Mouse (Mus musculus): ENCODE results near the gene Rock2.

Gene Rock2

DNA sequence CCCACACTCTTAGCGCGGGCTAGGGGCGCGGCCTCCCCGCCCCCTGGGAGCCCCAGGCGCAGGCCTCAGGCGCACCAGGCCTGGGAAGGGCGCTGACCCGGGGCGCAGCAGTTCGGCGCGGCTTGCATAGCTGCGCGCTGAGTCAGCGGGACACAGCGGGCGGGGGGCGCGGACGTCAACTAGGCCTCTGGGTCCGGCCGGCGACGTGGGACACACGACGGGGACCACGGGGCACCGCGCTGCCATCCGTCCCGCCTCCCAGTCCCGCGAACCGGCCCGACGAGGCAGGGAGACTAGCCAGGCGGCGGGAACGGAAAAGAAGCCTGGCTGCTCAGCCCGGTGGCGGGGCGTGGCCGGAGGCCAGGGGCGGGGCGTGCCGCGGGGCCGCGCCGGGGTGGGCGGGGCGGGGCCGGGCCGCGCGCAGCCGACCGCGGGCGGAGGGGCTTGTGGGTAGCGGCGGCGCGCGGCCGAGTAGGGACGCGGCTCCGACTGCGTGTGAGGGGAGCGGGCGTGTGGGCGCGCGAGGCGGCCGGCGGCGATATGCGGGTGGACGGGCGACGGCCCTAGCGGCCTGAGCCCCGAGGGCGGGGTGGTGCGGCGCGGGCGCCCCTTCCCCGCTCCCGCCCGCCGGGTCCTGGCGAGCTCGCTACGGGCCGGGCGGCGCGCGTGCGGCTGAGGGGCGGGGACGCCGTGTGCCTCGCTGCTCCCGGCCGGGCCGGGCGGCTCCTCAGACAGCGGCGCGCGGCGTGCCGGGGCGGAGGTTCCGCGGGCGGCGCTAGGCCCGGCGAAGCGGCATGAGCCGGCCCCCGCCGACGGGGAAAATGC lies at the start of gene Rock2:
Rock2 (plus strand) TSS at position 500 of the 825 bp plus-strand sequence.
- DNase-seq (ENCODE audit: low spot score): peak; percentile 82

DNA sequence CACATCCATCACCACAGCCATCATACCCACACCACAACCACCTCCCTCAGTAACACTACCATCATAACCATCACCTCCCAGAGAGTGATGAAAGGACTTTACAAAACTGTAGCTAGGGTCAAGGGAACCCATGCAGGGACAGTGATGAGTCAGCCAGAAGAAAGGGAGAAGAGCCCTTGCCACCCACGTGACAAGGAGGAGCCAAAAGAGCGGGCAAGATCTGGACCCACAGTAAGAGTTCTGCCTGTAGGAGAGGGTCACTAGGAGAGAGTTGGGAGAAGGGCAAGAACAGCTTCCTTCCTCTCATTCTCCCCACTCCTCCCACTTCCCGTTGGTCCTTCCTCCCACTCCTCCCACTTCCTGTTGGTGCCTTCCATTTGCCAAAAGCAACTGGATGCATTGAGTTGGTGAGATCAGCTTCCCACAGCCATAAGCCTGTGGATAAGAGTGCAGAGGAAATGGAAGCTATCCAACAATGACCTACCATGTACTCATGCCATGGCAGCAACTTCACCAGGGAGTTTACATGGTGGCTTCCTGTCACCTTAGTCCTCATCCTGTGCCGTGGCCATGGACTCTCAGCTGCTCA lies 47.4 kb upstream of the Rock2 start:
- DNase-seq (ENCODE audit: low spot score): no peak

DNA sequence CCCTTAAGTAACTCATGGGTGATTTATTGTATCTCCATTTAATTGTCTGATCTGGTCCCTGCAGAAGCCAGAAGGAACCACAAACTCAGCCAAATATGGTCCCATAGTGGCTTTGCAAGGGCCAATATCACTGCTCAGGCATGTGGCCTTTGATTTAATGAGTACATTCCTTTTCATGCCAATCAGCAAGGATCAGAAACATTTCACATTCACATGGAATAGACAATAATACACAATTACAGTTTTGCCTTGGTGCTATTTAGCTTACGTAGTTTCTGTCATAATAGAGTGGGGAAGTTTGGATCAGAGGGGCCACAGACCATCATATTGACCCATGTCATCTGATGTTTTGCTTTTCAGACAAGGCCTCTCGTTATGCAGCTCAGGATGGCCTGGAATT lies 46.2 kb upstream of the Rock2 start:
- no peak for DNase-seq (ENCODE audit: low spot score)

DNA sequence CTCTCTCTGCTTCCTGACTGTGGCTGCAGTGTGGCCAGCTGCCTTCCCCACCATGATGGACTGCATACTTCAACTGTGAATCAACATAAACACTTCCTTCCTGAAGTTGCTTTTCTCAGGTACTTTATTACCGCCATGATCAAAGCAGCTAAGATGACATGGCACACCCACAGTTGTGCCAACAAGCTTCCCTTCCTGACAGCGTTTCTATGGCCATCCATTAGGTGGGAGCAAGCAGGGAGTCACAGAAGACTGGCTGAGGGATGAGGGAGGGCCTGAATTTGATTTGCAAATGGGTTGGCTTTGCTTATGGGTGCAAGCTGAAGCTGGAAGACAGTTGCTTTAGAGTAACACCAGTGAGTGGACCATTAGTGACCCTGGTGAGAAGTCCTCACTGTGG lies 44.9 kb upstream of the Rock2 start:
- no peak for DNase-seq (ENCODE audit: low spot score)

DNA sequence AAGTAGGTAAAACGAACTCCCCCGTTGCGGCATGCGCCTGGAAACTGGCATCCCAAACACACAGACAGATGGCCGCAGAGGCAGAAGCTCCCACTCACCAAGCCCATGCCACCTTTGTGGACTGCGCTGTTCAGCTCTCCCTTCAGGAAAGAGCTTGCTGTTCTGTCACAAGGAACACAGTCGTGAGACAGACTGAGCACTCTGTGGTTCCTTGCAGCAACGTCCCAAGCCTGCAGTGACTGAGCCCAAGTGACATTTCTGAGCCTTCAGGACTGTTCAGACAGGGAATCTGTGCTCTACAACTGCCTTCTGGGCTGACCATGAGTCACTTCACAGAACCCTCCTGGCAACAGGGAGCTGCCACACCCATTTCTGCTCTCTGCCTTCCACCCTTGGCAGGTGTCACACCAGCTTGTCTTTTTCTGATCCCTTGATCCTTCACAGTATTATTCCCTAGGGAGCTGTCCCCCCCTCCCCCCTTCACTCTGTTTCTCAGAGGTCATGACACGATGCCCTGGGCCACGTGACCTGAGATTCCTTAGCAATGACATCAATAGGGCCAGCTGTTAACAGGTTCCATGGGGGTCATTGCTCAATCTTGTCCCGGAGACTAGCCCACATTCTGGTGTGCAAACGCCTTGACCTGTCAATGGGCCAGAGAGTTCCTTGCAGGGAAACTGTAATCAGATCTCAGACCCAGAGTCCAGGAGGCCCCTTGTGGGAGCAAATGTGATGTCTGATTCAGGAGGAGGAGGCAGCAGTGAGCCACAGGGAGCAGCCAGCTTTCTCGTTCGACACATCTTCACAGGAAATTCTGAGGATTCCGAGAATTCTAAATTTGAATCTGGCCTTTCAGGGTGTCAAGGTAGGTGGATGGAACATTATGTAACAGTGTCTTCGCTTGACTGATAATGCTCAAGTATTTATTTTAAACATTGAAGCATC lies 44.0 kb upstream of the Rock2 start:
- DNase-seq (ENCODE audit: low spot score): no peak

DNA sequence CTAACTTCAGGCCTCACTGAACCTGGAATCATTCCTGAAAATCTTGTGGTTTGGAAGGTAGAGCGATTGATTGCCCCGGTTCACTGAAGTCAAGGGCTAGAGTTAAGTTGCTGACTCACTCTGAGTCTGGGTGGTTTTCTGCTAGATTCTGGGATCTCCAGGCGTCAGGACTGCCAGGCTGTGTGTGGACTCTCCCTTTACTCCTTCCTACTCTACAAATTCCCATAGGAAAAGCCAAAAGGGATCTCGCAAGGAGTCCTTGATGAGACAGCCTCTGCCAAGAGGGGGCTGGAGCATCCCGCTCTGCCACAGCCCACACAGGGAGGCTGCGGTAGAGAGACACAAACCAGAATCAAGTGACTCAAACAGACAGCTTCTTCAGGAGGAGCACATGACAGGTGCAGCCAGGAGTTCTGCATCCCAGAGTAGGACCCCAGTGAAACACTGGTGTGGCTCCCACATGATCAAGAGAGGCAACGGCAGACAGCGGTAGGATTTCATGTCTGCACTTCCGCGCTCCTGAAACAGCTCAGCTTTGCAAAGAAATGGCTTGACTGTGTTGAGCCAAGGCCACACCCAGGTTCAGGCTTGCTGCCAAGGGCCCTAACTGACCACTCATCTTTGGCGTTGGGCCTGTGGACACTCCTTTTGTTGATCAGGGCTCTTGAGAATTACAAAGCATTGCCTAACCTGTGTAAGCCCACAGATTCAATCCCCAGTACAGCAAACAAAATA lies 41.1 kb upstream of the Rock2 start:
- DNase-seq (ENCODE audit: low spot score): peak; percentile 57

DNA sequence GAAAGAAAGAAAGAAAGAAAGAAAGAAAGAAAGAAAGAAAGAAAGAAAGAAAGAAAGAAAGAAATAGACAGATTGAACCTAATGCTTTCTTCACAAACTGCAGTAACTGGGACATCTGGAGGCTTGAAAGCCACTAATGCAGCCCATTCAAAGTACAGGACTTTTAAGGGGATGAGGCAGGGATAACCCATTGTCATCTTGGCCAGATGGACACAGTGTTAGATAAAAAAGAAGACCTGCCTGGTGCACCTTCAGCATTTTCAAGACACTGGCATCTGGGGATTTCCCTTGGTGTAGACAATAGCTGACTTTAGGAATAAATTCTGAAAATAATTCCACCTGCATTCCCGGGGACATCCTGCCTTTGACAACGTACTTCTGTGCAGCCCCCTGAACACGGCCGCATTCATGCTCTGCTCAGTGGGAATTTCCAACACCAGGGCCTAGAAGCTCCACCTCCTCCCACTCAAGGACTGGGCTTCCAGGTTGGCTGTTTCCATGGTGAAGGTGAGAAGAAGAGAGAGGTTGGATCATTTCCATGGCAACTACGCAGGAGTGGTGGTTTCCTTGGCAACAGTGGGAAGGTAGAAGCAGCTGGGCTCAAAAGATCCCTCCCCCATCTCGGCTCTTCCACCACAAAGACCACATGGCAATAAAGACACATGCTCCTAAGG lies 38.9 kb upstream of the Rock2 start:
- no peak for DNase-seq (ENCODE audit: low spot score)

DNA sequence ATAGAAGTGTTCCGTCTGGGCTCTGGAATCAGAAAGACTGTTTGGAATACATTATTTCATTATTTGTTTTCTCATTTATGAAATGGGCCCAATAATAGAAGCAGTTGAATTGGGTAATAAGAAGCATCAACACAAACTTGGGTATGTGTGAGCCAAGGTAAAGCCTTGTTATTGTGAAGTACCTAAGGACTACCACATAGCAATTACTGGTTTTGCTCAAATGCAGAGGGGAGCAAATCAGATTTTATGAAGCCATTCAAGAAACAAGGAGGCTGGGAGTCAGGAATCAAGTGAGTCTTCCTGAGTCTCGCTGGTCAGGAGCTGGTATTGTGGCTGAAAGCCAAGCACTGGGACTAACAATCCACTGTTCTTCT lies 38.4 kb upstream of the Rock2 start:
- DNase-seq (ENCODE audit: low spot score): no peak

DNA sequence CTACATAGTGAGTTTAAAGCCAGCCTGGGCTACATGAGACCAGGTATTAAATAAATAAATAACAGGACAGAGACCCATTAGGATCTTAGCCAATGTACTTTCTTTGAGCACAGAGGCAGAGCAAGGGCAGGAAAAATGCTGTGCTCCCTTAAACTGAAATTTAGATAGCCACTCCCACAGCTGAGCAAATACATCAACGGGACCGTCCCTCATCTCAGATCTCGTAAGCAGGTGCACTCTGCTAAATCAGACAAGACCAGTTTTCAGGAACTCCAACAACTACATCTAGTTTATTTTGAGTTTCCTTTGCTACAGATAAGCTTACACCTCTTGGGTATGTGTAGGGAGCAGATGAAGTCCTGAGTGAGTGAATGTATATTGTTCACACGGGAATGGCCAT lies 36.6 kb upstream of the Rock2 start:
- no peak for DNase-seq (ENCODE audit: low spot score)

DNA sequence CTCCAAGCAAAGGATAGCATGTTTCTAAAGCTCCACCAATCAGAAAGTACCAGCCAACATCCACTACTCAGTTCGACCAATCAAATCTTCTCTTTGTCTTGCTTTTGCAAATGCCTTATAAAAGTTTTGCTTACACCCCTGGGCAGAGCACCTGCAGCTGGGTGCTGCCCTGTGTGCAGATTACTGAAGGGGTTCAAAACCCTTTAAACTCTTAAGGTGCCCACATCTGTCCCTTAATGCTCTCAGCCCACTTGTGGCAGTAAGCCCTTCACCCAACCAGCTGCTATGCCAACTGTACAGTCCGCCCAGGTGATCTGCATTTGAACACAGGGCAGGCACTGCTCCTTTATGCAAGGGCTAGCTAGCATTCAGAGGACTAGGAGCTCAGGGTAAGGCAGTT lies 34.9 kb upstream of the Rock2 start:
- DNase-seq (ENCODE audit: low spot score): no peak

DNA sequence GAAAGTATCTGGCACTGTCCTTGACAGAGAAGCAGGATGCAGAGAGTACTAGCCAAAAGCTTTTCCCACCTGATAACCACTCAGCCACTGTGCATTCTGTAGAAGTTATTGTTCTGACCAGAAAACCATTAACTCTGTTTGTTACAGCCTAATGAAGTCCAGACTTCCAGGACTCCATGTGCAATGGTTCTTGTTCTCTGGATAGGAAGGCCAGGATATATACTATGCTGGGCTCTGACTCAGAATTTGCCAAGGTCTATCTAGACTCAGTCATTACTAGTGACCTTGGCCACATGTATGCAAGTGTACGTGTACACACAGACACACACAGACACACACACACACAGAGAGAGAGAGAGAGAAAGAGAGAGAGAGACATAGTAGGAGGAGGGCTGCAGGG lies 34.2 kb upstream of the Rock2 start:
- DNase-seq (ENCODE audit: low spot score): no peak

DNA sequence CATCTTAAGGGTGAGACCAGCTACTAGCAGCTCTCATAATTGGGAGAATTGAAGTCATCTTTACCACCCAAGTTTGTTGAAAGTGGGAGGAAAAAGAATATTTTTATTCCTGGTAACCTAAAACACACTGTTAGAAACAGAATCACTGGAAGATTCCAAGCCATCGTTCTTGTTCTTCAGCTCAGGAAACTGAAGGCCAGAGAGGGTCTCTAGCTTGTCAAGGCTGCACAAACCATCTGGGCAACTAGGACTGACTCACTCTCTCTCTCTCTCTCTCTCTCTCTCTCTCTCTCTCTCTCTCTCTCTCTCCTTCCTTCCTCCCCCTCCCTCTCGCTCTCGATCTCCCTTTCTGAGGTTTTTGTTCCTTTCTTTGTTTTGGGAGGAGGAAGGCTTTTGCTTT lies 33.7 kb upstream of the Rock2 start:
- no peak for DNase-seq (ENCODE audit: low spot score)

DNA sequence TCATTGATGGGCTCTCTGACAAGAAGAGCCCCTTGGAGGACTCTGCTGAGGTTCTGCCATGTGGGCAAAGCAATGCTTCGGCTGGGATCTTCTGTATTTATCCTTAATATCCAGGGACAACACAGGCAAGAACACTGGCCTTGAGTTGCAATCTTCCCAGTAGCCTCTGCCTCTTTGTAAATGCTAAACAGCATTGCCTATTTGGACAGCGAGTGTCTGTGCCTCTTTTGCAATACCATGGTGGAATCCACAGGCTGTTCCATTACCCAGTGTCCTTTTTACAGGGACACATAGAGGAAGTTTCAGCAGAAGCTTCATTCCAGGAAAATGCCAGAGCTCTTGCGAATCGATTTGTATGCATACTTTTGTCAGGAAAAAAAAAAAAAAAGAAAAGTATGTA lies 30.2 kb upstream of the Rock2 start:
- DNase-seq (ENCODE audit: low spot score): no peak

DNA sequence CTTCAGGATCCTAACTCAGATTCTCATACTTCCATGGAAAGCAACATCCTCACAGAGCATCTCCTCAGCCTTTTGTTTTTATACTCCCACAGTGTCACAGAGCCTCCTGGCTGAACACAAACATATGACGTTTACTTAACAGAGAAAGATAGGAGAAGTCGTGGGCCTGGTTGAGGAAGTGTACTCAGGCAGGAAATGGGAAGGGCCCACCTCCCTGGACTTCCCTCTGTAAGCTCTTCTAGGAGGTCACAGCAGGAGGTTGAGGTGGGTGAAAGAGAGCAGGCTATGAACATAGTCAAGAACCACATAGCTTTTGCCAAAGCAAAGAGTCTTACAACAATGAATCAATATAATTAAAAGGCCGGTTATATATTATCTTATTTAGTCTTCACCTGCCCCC lies 28.8 kb upstream of the Rock2 start:
- DNase-seq (ENCODE audit: low spot score): no peak

DNA sequence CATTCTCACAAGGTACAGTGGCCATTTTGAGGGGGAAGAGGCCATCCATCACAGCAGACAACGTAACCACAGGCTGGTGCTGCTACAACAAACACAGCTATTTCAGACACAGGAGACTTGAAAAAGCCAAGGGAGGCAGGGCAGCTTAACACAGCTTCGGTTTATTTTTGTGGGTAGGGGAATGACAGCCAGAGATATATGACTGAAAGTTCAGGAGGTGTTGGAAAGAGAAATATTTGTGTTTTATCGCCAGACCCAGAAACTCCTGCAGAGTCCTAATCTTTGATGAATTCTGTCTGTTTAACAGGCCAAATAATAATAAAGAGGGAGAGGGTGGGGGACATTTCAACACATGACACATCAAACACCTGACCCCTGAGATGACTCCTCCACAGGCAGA lies 28.2 kb upstream of the Rock2 start:
- DNase-seq (ENCODE audit: low spot score): no peak

DNA sequence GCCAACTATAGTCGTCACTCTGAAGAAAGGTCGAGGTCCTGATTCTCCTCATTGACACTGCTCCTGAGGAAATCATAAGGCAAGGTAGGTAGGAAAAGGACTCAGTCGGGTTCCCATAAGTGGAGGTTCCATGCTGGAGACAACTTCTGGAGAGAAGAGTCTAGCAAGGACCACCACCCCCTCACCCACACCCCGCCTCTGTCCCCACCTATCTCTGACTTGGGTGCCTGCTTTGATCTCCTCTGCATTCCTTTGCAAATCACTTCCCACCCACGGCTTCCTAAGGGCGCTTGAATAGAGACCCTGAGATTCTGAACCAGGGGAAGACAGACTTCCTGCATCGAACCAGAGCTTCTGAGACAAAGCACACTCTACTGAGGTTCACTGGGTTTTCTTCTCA lies 27.4 kb upstream of the Rock2 start:
- no peak for DNase-seq (ENCODE audit: low spot score)

DNA sequence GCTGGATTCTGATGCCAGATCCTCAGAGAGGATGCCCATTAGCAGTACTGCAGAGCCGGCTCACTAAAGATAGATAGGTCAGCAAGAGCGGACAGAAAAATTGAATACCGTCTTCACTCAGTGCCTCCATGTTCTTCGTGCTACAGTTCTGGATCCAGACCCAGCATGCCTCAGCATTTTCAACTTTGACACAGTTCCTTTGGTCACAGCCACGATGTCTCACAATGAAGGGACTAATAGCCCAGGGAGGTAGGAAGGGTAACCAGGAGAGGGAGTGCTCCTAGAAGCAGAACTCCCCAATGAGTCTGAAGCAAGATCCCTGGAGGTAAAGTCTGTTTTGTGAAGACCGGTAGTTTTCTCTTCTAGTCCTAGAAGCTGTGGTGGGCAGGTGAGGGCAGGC lies 26.1 kb upstream of the Rock2 start:
- no peak for DNase-seq (ENCODE audit: low spot score)

DNA sequence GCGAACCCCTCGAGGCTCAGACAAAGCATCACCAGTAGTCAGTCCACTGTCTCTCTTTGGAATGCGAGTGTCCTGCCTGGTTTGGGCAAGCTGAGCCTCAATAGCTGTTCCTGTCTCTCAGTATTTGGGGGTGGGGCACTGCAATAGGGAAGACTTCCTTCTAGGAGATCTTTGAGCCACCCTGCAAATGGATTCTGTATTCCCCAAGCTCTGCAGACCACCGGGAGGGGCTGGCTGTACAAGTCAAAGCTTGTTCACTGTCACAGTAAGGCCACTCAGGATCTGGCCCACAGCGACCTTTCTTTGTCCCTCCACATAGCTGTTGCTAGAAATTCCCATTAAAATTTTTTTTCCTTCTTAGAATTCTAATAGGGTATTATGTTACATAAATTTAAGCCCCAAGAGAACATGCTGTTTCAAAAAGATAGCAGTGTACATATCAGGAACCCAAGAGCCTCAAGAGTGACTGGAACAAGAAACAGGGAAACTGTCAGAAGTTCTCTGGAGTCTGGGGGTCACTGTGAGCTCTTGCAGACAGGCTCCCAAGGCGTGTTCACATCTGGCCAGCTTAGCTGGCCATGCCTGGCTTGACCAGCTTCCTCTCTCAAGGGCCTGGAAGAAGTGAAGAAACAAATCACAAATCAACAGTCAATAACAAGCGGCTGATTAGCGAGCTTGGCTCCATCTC lies 25.5 kb upstream of the Rock2 start:
- no peak for DNase-seq (ENCODE audit: low spot score)

DNA sequence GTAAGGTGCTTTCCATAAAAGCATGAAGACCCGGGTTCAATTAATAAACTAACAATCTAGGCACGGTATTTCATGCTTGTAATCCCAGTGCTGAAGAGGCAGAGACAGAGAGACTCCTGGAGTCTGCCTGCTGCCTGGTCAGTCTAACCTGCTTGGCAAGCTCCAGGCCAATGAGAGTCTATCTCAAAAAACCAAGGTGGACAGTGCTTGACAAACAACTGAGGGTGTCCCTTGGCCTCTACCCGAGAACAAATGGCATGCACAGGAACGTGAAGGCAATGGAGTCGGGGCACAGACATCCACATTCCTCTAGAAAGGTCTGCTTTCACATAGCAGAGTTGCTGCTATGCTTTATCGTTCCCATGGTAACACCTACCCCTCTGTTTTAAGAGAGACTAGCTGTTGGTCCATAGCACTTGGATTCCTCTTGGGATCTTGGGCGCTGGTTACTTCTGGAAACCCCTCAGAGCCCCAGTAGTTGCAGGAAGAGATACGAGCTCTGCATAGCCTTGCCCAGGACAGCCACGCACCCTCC lies 24.8 kb upstream of the Rock2 start:
- no peak for DNase-seq (ENCODE audit: low spot score)

DNA sequence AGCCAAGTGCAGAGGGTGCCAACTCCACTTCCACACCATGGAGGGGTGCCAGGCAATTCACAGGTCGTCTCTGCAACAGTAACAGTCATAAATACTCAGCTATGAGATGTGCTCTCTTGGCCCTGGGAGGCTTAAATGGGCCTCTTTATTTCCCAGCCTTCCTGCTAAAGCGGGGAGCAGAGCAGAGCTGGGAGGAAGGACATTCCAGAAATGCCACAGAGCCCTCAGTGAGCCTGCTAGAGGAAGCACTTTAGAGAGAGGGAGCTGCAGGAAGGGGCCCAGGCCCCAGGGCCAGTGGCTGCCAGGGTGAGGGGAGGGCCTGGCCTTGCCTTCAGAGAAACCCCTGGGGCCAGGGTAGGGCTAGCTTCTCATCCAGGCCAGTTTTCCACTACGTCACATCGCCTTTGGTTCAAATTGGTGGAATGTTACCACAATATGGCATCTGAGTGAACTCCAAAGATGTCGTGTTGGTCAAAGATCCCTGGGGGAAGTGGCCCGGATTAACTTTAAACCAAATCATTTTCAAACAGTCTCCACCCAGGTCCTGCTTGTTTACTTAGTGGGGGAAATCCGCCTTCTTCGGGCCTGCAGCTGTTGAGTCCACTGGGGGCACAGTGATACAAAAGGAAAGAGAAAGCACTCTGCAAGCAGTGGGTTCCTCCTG lies 24.2 kb upstream of the Rock2 start:
- peak; percentile 51 for DNase-seq (ENCODE audit: low spot score)

Data from ovary, postnatal 14 days (tissue).